Mouse (Mus musculus) forebrain, embryonic 14.5 days (tissue): ENCODE measurements around the gene Tenm3. TPM values are rescaled to one million over a fixed set of nuclear protein-coding genes. Genes with fewer than 3 reads are reported as not detected.

Source experiments
- ATAC-seq: fragments of 200-750 bp; cut with Nextera tagmentation; 2 replicates; pipeline ENCODE4 v1.8.0; 2017; ENCODE audit warnings: mild to moderate bottlenecking, moderate library complexity
- DNase-seq: peaks from one replicate; pipeline ENCODE4 v3.0.0-alpha.2; 2015; ENCODE audit warnings: low spot score
- H3K27ac ChIP-seq: fragments of 300-500 bp; sonication (generic); 2 replicates; pipeline ENCODE4 v1.5.1; 2014; ENCODE audit warnings: low read depth, mild to moderate bottlenecking, control low read depth, low read length, moderate library complexity
- H3K27me3 ChIP-seq: fragments of 300-500 bp; sonication (generic); replicated peaks from 2 replicates; pipeline ENCODE4 v1.6.1; 2014; ENCODE audit warnings: low read length, control low read depth, mixed read lengths; ENCODE audit not compliant: control insufficient read depth, insufficient read depth
- H3K36me3 ChIP-seq: fragments of 300-500 bp; sonication (generic); 2 replicates; pipeline ENCODE4 v1.6.1; 2014; ENCODE audit warnings: low read length, control low read depth; ENCODE audit not compliant: control insufficient read depth, insufficient read depth
- H3K4me1 ChIP-seq: fragments of 300-500 bp; sonication (generic); 2 replicates; pipeline ENCODE4 v1.6.1; 2014; ENCODE audit warnings: antibody characterized with exemption, low read length, control low read depth; ENCODE audit not compliant: control insufficient read depth, insufficient read depth
- H3K4me2 ChIP-seq: fragments of 300-500 bp; sonication (generic); 2 replicates; pipeline ENCODE4 v1.6.1; 2014; ENCODE audit warnings: mild to moderate bottlenecking, control low read depth, low read length
- H3K4me3 ChIP-seq: fragments of 300-500 bp; sonication (generic); 2 replicates; pipeline ENCODE4 v1.5.1; 2014; ENCODE audit warnings: low read depth, low read length, control low read depth
- H3K9ac ChIP-seq: fragments of 300-500 bp; sonication (generic); 2 replicates; pipeline ENCODE4 v1.6.1; 2014; ENCODE audit warnings: mild to moderate bottlenecking, low read length, control low read depth, moderate library complexity
- H3K9me3 ChIP-seq: fragments of 300-500 bp; sonication (generic); replicated peaks from 2 replicates; pipeline ENCODE4 v1.6.1; 2016; ENCODE audit warnings: low read length, control low read depth, mixed read lengths; ENCODE audit not compliant: control insufficient read depth
- WGBS: fragments of 180-500 bp; shearing (Covaris S2); extraction: QIAGEN DNeasy Blood & Tissue Kit; methylation state at CpG from one replicate; pipeline ENCODE4 v1.1.7; 2014; 5-methylcytosine and 5-hydroxymethylcytosine counted together
- polyA plus RNA-seq: library from polyadenylated mRNA; unstranded; fragments of >200 nt; fragmentation: Nextera tagmentation; extraction: Ambion mirVana; gene quantifications from 2 replicates; pipeline ENCODE4 v1.2.1, GENCODE M21; 2014

The Tenm3 gene
- polyA plus RNA-seq, 1 experiment from 2014 or later = 12.5 TPM

DNA sequence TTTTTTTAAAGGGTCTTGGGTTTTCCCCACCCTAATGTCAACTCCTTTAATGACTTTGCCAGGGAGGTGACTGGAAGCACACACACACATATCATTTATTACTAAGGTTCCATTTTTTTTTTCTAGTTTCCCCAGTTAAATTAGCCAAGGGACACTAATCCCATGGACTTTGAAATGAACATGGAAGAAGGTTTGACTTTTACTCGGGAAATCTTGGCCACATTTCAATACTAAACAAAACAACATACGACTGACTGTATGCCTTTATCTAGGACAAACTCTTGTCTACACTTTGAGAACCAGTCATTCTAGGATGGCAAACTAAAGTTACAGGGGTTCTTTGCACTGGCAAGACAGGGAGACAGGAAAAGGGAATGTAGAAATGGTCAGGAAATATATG lies 170.3 kb downstream of the Tenm3 start:
- H3K9ac ChIP-seq = no peak overlapping the region
- no peak for ATAC-seq
- H3K27ac ChIP-seq = no peak overlapping the region
- no peaks in the 10 kb centered on the region for H3K36me3 ChIP-seq
- no peak overlapping the region for H3K4me2 ChIP-seq
- H3K9me3 ChIP-seq = no peaks in the 10 kb centered on the region
- no peak overlapping the region for H3K4me3 ChIP-seq
- peaks cover 8% of the 10 kb centered on the region for H3K4me1 ChIP-seq
- no peak for DNase-seq
- 78% methylated on average over 2 of the region's 2 CpGs for WGBS
- no peaks in the 10 kb centered on the region for H3K27me3 ChIP-seq

DNA sequence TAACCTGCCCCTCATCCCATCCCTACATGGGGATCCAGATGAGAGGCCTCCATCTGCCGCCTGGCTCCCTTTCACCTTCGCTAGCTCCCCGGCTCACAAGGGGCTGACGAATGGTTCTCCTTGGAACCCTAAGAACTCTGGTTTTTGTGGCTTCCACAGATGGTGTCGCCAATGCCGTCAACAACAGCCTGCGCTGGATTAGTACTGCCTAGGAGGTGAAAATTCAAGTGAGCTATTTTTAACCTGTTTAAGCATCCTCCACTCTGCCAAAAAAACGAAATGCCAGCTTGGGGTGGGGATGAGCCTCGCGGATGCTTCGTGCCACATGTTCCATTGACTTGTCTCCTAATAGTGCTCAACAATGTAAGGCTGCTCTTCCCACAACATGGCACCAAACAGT lies 171.3 kb downstream of the Tenm3 start:
- ATAC-seq (no peak), DNase-seq (peak; percentile 17)
- Histone ChIP-seq H3K4me2 (no peak overlapping the region), H3K9ac (no peak overlapping the region), H3K27me3 (no peaks in the 10 kb centered on the region), H3K4me3 (no peak overlapping the region), H3K27ac (no peak overlapping the region), H3K36me3 (no peaks in the 10 kb centered on the region), H3K4me1 (peaks cover 8% of the 10 kb centered on the region), H3K9me3 (no peaks in the 10 kb centered on the region)
- 84% methylated on average over 11 of the region's 11 CpGs for WGBS

DNA sequence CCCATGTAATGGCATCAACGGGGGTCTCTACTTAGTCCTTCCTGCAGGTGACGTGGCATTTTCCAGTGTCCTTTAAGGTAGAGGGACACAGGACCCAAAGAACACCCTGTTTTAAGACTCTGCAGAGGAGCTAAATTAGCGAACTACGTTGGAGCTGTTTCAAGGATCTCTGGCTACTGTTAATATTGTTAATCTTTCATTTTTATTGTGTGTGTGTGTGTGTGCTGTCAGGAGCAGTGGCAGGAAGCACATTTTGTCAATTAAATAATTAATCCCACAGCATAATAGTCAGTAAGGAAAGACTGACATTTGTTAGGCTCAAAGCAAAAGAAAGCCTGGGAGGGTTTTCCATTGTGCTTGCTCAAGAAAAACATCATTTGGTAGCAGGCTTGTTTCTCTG lies 172.4 kb downstream of the Tenm3 start:
- ATAC-seq = 0 out of 2 replicates have a peak, but pooled peaks have one; percentile 16

DNA sequence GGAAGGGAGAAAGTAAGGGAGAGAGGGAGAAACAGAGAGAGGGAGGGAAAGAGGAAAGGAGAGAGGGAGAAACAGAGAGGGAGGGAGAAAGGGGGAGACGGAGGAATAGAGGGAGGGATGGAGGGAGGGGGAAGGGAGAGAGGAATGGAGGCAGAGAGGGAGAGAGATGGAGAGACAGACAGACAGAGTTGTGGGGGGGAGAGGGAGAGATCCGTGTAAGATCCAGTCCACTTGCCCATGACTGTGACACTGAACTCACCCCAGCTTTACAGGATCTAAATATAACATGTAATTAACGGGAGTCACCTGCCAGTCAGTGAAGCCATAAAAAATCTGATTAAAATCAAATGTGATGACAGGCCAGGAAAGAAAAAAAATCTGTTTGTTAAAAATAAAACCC lies 172.9 kb downstream of the Tenm3 start:
- Histone ChIP-seq H3K4me2 (no peak overlapping the region), H3K27ac (no peak overlapping the region), H3K9ac (no peak overlapping the region), H3K9me3 (no peaks in the 10 kb centered on the region), H3K36me3 (no peaks in the 10 kb centered on the region), H3K4me3 (no peak overlapping the region), H3K27me3 (no peaks in the 10 kb centered on the region), H3K4me1 (peaks cover 8% of the 10 kb centered on the region)
- no peak for DNase-seq
- WGBS = 40% methylated on average over 3 of the region's 3 CpGs
- ATAC-seq = no peak

More for the DNA sequence above, 172.4 kb downstream of the Tenm3 start:
- Histone ChIP-seq H3K9me3 (no peaks in the 10 kb centered on the region), H3K27ac (no peak overlapping the region), H3K9ac (no peak overlapping the region), H3K4me3 (no peak overlapping the region), H3K4me2 (no peak overlapping the region), H3K4me1 (peaks cover 8% of the 10 kb centered on the region), H3K36me3 (no peaks in the 10 kb centered on the region), H3K27me3 (no peaks in the 10 kb centered on the region)
- WGBS = 18% methylated on average over 4 of the region's 4 CpGs
- peak; percentile 42 for DNase-seq

DNA sequence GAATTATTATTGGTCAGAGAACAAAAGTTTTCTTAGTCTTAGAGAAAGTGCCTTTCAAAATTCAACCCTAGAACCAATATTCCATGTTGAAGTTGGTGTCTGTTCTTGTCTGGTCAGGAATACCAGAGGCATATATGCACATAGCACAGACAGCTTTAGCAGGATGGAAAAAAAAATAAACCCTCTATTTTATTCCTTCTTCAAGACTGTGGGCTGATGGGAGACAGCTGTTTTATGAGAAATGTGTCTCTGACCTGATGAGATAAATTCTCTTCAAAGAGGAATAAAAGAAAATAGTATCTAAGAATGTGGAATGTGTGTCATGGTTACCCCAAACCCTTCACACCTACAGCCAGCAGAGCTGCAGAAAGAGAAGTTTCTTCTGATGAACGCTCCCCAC lies 173.4 kb downstream of the Tenm3 start:
- no peaks in the 10 kb centered on the region for H3K27me3 ChIP-seq
- H3K4me1 ChIP-seq = peaks cover 8% of the 10 kb centered on the region
- H3K9me3 ChIP-seq = no peaks in the 10 kb centered on the region
- ATAC-seq (no peak), DNase-seq (no peak)
- H3K36me3 ChIP-seq = no peaks in the 10 kb centered on the region
- no peak overlapping the region for H3K27ac ChIP-seq
- no peak overlapping the region for H3K4me3 ChIP-seq
- H3K4me2 ChIP-seq = no peak overlapping the region
- WGBS = 74% methylated on average over 1 of the region's 1 CpGs
- H3K9ac ChIP-seq = no peak overlapping the region

DNA sequence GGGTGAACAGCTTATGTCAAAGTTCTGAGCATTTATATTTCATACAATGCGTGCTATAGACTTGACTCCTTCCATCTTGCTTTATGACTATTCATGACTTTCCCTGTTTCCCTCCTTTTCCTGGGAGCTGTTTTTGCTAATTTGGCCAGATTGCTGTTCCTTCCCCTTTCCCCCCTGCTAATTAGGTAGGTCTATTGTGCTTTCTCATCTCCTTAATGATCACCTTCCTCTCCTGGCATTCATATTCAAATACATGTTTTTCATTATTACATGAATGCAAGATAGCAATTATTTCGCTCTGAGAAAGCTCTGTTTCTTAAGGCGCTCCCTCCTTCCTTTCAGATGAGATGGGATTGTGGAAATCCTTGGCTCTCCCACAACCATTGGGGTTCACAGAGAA lies 178.6 kb downstream of the Tenm3 start:
- DNase-seq (peak; percentile 77), ATAC-seq (peak; percentile 81)
- H3K9me3 ChIP-seq = no peaks in the 10 kb centered on the region
- H3K4me2 ChIP-seq = no peak overlapping the region
- H3K36me3 ChIP-seq = no peaks in the 10 kb centered on the region
- H3K4me1 ChIP-seq = peaks cover 6% of the 10 kb centered on the region; the same call in 1 of the 2 replicates
- H3K9ac ChIP-seq = no peak overlapping the region
- whole genome bisulfite sequencing = 8% methylated on average over 3 of the region's 3 CpGs
- no peak overlapping the region for H3K4me3 ChIP-seq
- no peaks in the 10 kb centered on the region for H3K27me3 ChIP-seq
- no peak overlapping the region for H3K27ac ChIP-seq

DNA sequence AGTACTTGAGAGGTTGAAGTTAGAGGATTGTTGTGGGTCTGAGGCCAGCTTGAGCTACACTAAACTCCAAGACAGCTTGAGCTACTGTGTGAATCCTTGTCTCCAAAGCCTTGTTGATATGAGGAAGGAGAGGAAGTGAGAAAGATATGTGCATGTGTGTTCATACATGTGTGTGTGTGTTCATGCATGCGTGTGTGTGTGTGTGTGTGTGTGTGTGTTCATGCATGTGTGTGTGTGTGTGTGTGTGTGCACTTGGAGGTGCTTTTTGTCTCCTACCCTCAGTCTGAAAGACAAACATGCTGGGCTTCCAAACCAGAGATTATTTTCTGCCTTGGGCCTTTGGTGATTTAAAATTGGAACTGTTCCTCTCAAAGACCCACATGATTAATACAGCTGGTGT lies 184.5 kb downstream of the Tenm3 start:
- H3K36me3 ChIP-seq = no peaks in the 10 kb centered on the region
- H3K27me3 ChIP-seq = no peaks in the 10 kb centered on the region
- no peak overlapping the region for H3K27ac ChIP-seq
- no peak overlapping the region for H3K9ac ChIP-seq
- no peak overlapping the region for H3K4me3 ChIP-seq
- H3K4me1 ChIP-seq = no peaks in the 10 kb centered on the region
- ATAC-seq = no peak
- H3K9me3 ChIP-seq = no peaks in the 10 kb centered on the region
- WGBS = 95% methylated on average over 1 of the region's 1 CpGs
- no peak overlapping the region for H3K4me2 ChIP-seq
- DNase-seq = no peak

DNA sequence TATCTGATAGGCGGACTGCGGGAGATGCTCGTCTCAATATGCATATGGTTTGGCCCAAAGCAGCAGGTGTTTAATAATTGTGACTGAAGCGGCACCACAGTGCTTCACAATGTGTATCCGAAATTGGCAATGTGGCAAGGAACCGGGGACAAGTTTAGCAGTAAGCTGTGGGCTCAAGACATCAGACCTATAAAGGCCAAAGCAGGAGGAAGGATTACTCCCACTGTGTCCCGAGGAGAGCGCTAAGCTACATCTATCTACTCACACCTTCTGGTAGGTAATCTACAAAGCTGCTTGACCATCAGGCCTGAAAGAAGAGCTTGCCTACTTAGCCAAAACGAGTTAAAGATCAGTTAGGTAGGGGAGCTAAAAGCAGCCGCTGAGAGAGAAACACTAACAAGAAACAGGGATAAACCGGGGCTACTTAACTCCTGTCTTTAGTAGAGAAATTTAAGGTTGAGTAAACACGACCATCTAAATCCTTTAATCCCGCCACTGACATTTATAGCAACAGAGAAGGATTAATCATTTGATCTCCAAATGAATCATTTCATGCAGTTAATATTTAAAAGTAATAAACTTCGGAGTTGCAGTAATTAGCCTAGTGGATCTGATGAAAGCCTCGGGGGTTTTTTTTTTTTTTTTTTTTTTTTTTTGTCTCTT lies 188.2 kb downstream of the Tenm3 start:
- no peaks in the 10 kb centered on the region for H3K9me3 ChIP-seq
- no peak for DNase-seq

DNA sequence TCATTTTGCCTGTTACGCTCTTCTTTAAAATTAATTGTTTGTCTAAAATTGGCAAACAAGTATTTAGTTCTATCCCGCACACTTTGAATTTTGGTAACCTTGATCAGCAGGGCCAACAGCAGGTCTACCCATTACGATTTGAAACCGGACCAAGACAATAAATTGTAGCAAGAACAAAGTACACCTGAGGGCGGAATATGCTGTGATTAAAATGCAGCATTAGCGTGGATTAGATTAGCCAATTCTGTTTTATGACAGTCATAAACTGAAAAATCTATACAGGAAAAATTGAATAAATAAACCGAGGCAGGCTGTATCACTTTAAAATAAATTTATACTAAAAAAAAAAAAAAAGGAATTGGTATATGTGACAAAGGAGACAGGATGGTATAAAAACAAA lies 193.9 kb downstream of the Tenm3 start:
- no peak overlapping the region for H3K4me2 ChIP-seq
- no peaks in the 10 kb centered on the region for H3K27me3 ChIP-seq
- H3K36me3 ChIP-seq = no peaks in the 10 kb centered on the region
- no peaks in the 10 kb centered on the region for H3K9me3 ChIP-seq
- H3K4me1 ChIP-seq = no peaks in the 10 kb centered on the region
- no peak overlapping the region for H3K4me3 ChIP-seq
- 91% methylated on average over 7 of the region's 7 CpGs for WGBS
- H3K27ac ChIP-seq = no peak overlapping the region
- DNase-seq (no peak), ATAC-seq (no peak)
- H3K9ac ChIP-seq = no peak overlapping the region

More for the DNA sequence above, 188.2 kb downstream of the Tenm3 start:
- no peaks in the 10 kb centered on the region for H3K27me3 ChIP-seq
- no peaks in the 10 kb centered on the region for H3K36me3 ChIP-seq
- no peak for ATAC-seq
- H3K4me3 ChIP-seq = no peak overlapping the region
- H3K27ac ChIP-seq = no peak overlapping the region
- H3K4me2 ChIP-seq = no peak overlapping the region
- 26% methylated on average over 15 of the region's 15 CpGs for WGBS
- H3K4me1 ChIP-seq = no peaks in the 10 kb centered on the region
- no peak overlapping the region for H3K9ac ChIP-seq
